Mouse (Mus musculus): Measurements from ENCODE around the gene Tmsb15b1.

GRCm38 (mm10) chrX:136992191-136992965, 15.7 kb upstream of the Tmsb15b1 start:
- TF ChIP-seq CTCF (IDR thresholded peaks at IDR 0.05; ENCODE audit: low read depth): no peak
- no peak for TF ChIP-seq EP300 (IDR thresholded peaks at IDR 0.05; ENCODE audit: low read depth)

All from heart, postnatal 0 days (tissue).